Mouse (Mus musculus) layer of hippocampus, postnatal 10 days (tissue): ENCODE results near the gene Ndufa13. TPM values are rescaled to one million over a fixed set of nuclear protein-coding genes. Genes with fewer than 3 reads are reported as not detected.

Experiments used
- DNase-seq, 2 experiments: peaks; one replicate each; pipeline ENCODE4 v3.0.0; 2021; ENCODE audit warnings: low spot score in 2 of 2
- total RNA-seq, 2 experiments: library from RNA; stranded (reverse); gene quantifications; 2 replicates each; pipeline ENCODE4 v1.2.3; 2021

Ndufa13 gene
- total RNA-seq, 2 experiments from 2014 or later: 137 to 147 TPM

GRCm38 (mm10) chr8:69911917-69912316, 9.6 kb upstream of the Ndufa13 start:
- DNase-seq: no peak

GRCm38 (mm10) chr8:69907106-69907505, 4.7 kb upstream of the Ndufa13 start:
- DNase-seq: no peak

- no peak for DNase-seq
These were observed 3.9 kb upstream of the Ndufa13 start for GRCm38 (mm10) chr8:69906260-69906659.

GRCm38 (mm10) chr8:69904096-69904495, 1.7 kb upstream of the Ndufa13 start:
- DNase-seq: no peak

- DNase-seq: peak; percentile 99
These were observed 745 bp upstream of the Ndufa13 start for GRCm38 (mm10) chr8:69903063-69903542.

GRCm38 (mm10) chr8:69901484-69902162, 735 bp downstream of the Ndufa13 start:
- DNase-seq: peak; percentile 97

- DNase-seq: no peak
These were observed 1.4 kb downstream of the Ndufa13 start for GRCm38 (mm10) chr8:69900895-69901451.

GRCm38 (mm10) chr8:69899876-69900275, 2.5 kb downstream of the Ndufa13 start:
- no peak for DNase-seq

GRCm38 (mm10) chr8:69897857-69898256, 4.5 kb downstream of the Ndufa13 start:
- no peak for DNase-seq

GRCm38 (mm10) chr8:69895772-69896451, 6.4 kb downstream of the Ndufa13 start:
- DNase-seq: no peak

GRCm38 (mm10) chr8:69894836-69895332, 7.5 kb downstream of the Ndufa13 start:
- DNase-seq: no peak

- DNase-seq: peak; percentile 69 to 70
These were observed 8.5 kb downstream of the Ndufa13 start for GRCm38 (mm10) chr8:69893863-69894262.

GRCm38 (mm10) chr8:69890813-69891241, 11.5 kb downstream of the Ndufa13 start:
- DNase-seq: peak; percentile 73 to 79

GRCm38 (mm10) chr8:69888902-69889301, 13.5 kb downstream of the Ndufa13 start:
- no peak for DNase-seq

- no peak for DNase-seq
These were observed 14.0 kb downstream of the Ndufa13 start for GRCm38 (mm10) chr8:69888244-69888866.

GRCm38 (mm10) chr8:69887289-69888243, 14.8 kb downstream of the Ndufa13 start, which contains the start of gene Cilp2:
Cilp2 (minus strand) TSS chr8:69887687.
- no peak for DNase-seq

- DNase-seq: no peak
These were observed 18.2 kb downstream of the Ndufa13 start for GRCm38 (mm10) chr8:69884141-69884540.

- no peak for DNase-seq
These were observed 19.3 kb downstream of the Ndufa13 start for GRCm38 (mm10) chr8:69882833-69883600.

GRCm38 (mm10) chr8:69882021-69882756, 20.2 kb downstream of the Ndufa13 start:
- peak; percentile 64 to 76 for DNase-seq
